Mouse (Mus musculus): ENCODE measurements around the gene Smagp.

Gene Smagp

GRCm38 (mm10) chr15:100665411-100666218 lies 28.9 kb upstream of the Smagp start:
- DNase-seq: no peak

- no peak for DNase-seq
Measured at GRCm38 (mm10) chr15:100664813-100665274, 28.1 kb upstream of the Smagp start.

- no peak for DNase-seq
Measured at GRCm38 (mm10) chr15:100660805-100661204, 24.1 kb upstream of the Smagp start.

- no peak for DNase-seq
Measured at GRCm38 (mm10) chr15:100660306-100660705, 23.6 kb upstream of the Smagp start.

GRCm38 (mm10) chr15:100655201-100655600 lies 18.5 kb upstream of the Smagp start:
- no peak for DNase-seq

- no peak for DNase-seq
Measured at GRCm38 (mm10) chr15:100654271-100654670, 17.5 kb upstream of the Smagp start.

- no peak for DNase-seq
Measured at GRCm38 (mm10) chr15:100651610-100652009, 14.9 kb upstream of the Smagp start.

- DNase-seq: no peak
Measured at GRCm38 (mm10) chr15:100650111-100650510, 13.4 kb upstream of the Smagp start.

GRCm38 (mm10) chr15:100646161-100646560 lies 9.4 kb upstream of the Smagp start:
- DNase-seq: no peak

- DNase-seq: no peak
Measured at GRCm38 (mm10) chr15:100642451-100642850, 5.7 kb upstream of the Smagp start.

GRCm38 (mm10) chr15:100641226-100641810 lies 4.6 kb upstream of the Smagp start:
- DNase-seq: peak; percentile 41

- DNase-seq: no peak
Measured at GRCm38 (mm10) chr15:100639972-100640750, 3.4 kb upstream of the Smagp start.

GRCm38 (mm10) chr15:100637661-100638060 lies 921 bp upstream of the Smagp start:
- peak; percentile 67 for DNase-seq

- no peak for DNase-seq
Measured at GRCm38 (mm10) chr15:100635851-100636645, 692 bp downstream of the Smagp start.

- DNase-seq: no peak
Measured at GRCm38 (mm10) chr15:100635239-100635638, 1.5 kb downstream of the Smagp start.

- DNase-seq: peak; percentile 48
Measured at GRCm38 (mm10) chr15:100633341-100633740, 3.4 kb downstream of the Smagp start.

GRCm38 (mm10) chr15:100632323-100632722 lies 4.4 kb downstream of the Smagp start:
- DNase-seq: no peak

GRCm38 (mm10) chr15:100631454-100632170 lies 5.1 kb downstream of the Smagp start:
- DNase-seq: no peak

GRCm38 (mm10) chr15:100630126-100630525 lies 6.6 kb downstream of the Smagp start:
- no peak for DNase-seq

- peak; percentile 44 for DNase-seq
Measured at GRCm38 (mm10) chr15:100628797-100629196, 7.9 kb downstream of the Smagp start.

- DNase-seq: no peak
Measured at GRCm38 (mm10) chr15:100627774-100628370, 8.9 kb downstream of the Smagp start.

GRCm38 (mm10) chr15:100627287-100627686 lies 9.5 kb downstream of the Smagp start:
- no peak for DNase-seq
